Mouse (Mus musculus) cerebellum, adult (tissue): ENCODE measurements around the gene Megf11.
"Not testable (repeated sequence)": the region's sequence is repeated elsewhere in the genome, so short reads cannot be mapped to it uniquely, and the experiment has no call there.

Source experiments
- ATAC-seq: cut with Nextera tagmentation; 2 replicates; pipeline ENCODE4 v1.9.2; 2017; ENCODE audit warnings: mild to moderate bottlenecking, moderate library complexity, mixed read lengths; ENCODE audit not compliant: insufficient number of reproducible peaks, low FRiP score, low TSS enrichment

The Megf11 gene

GRCm38 (mm10) chr9:64633169-64633568, 247.7 kb downstream of the Megf11 start:
- no peak for ATAC-seq

GRCm38 (mm10) chr9:64636111-64636510, 250.7 kb downstream of the Megf11 start:
- ATAC-seq: no peak

- ATAC-seq: peak; percentile 67
Measured at GRCm38 (mm10) chr9:64636961-64637360, 251.5 kb downstream of the Megf11 start.

DNA sequence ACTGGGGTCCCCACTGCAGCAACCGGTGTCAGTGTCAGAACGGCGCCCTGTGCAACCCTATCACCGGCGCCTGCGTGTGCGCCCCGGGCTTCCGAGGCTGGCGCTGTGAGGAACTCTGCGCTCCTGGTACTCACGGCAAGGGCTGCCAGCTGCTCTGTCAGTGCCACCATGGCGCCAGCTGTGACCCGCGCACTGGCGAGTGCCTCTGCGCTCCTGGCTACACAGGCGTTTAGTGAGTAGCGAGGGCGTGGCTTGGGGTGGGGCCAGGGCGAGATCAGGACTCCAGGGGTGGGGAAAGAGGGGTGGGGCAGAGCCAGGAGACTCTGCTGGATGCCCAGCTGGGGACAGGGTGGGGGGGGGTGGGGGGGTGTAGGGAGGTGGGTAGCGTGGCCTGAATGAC, 252.8 kb downstream of the Megf11 start:
- no peak for ATAC-seq

- ATAC-seq: peak; percentile 52; the same call in 1 of the 2 replicates
Measured at GRCm38 (mm10) chr9:64639664-64640063, 254.2 kb downstream of the Megf11 start.

- ATAC-seq: no peak
Measured at GRCm38 (mm10) chr9:64644129-64644528, 258.7 kb downstream of the Megf11 start.

DNA sequence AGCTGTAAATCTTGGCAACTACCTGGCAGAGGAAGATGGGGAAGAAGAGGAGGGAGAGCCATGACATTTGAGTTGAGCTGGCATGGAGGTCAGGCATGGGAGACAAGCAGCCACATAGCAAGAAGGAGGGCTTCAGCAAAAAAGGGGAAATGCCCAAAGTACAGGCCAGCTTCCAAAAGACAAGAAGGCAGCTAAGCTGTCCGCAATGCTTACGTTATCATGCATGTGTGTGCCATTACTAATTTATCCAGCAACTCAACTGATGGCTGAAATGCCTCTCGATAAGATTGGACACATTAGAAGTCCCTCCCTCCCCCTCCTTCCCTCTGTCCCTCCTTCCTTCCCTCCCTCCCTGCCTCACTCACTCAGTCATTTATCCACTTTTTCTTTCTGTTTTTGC, 260.0 kb downstream of the Megf11 start:
- no peak for ATAC-seq

- no peak for ATAC-seq
Measured at GRCm38 (mm10) chr9:64649393-64649792, 264.0 kb downstream of the Megf11 start.

DNA sequence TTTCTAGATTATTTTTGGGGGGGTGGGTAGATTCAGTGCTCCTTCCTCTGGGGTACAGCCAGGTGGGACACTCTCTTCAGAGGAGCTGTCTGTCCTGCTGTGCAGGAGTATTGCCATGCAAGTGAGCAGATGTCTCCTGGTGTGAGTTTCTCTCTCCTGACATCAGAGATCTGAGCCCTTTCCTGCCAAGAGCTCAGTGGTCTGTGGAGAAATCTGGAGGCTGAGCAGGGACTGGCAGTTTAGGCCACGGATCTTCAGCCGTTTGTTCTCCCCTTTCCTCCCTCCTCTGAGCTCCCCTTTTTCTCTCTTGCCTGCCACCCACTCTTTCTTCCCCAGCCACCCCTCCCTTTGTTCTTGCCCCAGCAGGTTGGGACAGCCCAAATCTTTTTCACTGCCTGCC, 264.5 kb downstream of the Megf11 start:
- ATAC-seq: peak; percentile 52; the same call in 1 of the 2 replicates

DNA sequence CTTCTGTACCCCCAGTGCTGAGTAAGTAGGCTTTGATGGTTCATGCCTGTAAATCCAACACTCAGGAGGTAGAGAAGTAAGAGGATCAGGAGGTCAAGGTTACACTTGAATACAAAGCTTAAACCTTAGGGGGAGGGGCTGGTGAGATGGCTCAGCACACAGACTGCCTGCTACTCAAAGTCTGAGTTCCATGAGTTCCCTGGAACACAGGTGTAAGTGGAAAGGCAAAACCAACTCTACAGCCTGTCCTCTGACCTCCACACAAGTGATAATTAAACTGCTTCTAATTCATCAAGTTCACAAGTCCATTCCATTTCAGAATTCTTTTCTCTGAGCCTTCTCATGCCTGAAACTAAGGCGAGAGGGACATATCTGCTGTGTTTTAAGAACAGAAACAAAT, 265.8 kb downstream of the Megf11 start:
- no peak for ATAC-seq

DNA sequence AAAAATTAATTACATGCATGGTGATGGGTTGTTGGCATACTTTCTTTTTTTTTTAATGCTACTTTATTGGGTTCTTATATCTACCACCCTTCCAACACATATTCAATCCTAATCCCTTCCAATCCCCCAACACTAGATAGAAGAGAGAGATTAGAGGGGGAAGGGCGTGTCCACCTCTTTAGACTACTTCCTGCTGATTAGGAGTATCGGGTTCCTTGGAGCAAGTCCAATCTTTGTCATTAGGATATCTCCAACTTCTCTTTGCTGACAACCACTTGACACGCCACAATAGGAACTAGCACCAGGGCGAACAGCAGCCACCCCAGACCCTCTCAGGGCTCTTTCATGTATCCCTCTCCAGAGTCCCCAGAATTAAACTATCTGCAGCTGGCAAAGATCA, 266.3 kb downstream of the Megf11 start:
- ATAC-seq: no peak

DNA sequence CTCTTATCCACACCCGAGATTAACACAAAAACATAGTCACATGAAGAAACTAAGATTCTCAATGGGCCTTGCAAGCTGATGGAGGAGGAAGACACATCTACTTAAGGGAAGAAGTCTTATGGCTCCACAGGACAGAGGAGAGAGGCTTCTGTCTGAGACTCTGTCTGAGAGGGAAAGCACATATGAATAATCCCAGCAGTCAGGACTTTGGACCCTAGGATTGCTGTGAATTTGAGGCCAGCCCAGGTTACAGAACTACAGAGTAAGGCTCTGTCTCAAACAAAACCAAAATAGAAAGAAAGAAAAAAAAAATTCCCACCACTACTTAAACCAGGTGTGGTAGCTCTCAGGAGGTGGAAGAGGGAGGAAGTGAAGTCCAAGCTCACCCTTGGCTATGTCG, 266.7 kb downstream of the Megf11 start:
- ATAC-seq: no peak

GRCm38 (mm10) chr9:64652841-64653361, 267.5 kb downstream of the Megf11 start:
- ATAC-seq: no peak

DNA sequence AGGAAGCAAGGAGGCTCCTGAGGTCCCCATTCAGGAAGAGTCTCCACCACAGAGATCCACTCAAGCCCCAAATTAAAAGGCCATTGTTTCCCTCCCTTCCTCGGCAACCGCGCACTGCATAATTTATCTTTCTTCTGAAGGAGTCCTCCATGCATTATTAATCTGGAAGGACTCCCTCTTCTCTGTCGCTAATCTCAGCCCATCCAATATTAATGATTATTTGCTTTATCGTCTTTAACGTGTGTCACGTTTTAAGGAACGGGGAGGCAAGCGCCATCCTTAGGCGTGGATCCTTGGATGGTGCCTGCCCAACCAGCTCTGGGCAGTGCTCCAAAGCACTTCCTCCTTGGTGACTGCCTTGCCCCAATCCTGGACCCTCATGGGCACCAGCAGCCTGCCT, 269.3 kb downstream of the Megf11 start:
- no peak for ATAC-seq

DNA sequence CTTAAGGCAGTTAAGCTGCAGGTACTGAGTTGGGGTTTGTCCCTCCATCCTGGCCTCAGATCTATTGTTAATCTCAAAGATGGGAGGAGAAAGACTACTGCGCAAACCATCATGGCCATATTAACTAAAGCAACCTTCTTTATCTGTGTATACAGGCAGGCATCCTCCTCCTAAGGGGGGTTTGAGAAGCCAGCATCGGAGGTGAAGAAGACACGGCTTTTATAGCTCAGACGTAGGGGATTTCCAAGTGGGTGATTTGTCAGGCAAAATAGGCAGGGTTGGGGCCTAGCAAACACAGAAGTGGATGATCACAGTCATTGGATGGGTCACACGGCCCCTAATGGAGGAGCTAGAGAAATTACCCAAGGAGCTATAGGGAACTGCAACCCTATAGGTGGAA, 271.2 kb downstream of the Megf11 start:
- no peak for ATAC-seq

GRCm38 (mm10) chr9:64660222-64660621, 274.8 kb downstream of the Megf11 start:
- ATAC-seq: peak; percentile 76; the same call in 1 of the 2 replicates

DNA sequence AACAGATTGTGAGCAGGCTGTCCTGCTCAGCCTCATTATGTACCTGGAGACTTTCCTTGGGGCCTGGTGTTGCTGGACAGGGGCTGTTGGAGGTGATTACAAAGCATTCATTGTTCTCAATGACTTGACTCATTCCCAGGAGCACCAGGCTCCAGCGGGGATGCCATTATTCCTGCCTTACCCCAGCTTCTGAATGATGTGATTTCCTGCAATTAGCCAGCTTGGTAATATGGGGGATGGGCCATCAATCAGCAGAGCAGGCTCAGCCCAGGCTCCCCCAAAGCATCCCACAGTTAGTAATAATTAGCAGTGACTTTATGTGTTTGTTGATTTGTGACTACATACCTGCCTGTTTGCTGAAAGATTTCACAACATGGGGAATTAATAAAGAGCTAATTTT, 279.2 kb downstream of the Megf11 start:
- no peak for ATAC-seq

GRCm38 (mm10) chr9:64666549-64666948, 281.1 kb downstream of the Megf11 start:
- ATAC-seq: no peak

DNA sequence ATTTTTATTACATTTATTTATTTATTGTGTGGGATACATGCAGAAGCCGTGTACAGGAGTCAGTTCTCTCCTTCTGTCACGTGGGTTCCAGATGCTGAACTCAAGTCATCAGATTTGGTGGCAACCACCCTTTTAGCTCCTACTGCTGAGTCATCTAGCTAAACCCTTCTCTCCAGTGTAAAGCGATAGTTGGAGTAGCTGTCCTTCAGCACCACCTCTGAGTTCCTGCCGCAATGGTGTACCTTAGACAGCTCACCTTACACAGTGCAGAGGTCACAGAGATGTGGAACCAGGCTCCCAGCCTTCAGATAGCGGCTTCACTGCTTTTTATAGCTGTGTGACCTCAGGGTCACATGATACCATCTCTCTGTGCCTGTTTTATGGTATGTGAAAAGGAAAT, 282.1 kb downstream of the Megf11 start:
- ATAC-seq: no peak

- ATAC-seq: no peak
Measured at GRCm38 (mm10) chr9:64668001-64668400, 282.6 kb downstream of the Megf11 start.

DNA sequence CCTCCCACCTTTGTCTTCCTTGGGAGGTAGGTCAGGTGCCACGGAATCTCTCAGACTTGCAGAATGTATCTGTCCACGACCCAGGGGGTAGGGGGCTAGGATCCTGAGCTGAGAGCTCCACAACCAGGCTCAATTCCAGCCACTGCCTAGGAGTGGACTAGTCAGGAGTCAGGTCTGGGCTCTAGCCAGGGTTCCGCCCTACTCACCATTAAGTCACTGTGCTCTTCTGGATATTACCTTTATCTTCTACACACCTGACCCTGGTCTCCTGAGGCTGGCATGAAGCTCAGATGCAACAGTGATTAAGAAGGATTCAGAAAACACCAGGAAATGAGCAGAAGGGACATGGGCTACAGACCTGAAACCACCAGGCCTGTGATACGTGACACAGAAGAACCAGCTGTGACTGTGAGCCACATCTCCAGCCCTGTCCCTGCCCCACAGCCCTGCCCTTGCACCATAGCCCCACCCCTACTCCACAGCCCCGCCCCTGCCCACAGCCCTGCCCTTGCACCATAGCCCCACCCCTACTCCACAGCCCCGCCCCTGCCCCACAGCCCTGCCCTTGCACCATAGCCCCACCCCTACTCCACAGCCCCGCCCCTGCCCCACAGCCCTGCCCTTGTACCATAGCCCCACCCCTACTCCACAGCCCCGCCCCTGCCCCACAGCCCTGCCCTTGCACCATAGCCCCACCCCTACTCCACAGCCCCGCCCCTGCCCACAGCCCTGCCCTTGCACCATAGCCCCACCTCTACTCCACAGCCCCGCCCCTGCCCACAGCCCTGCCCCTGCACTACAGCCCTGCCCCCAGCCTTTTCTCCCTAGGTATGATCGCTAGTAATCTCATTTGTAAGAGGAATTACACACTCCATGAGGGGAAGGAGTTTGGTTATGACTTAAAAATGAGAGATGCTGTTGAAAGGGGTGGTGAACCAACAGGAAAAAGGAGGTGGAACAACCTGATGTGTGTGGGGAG, 286.2 kb downstream of the Megf11 start:
- ATAC-seq: not testable (repeated sequence)
